Mouse (Mus musculus) frontal cortex, postnatal 25 days (tissue): Measurements from ENCODE around the gene Ccs.
"Not testable (repeated sequence)": the region's sequence is repeated elsewhere in the genome, so short reads cannot be mapped to it uniquely, and the experiment has no call there.

Experiments
- DNase-seq, 2 experiments: peaks; one replicate each; pipeline ENCODE4 v3.0.0; 2022; ENCODE audit warnings: low spot score in 2 of 2

Ccs gene

DNA sequence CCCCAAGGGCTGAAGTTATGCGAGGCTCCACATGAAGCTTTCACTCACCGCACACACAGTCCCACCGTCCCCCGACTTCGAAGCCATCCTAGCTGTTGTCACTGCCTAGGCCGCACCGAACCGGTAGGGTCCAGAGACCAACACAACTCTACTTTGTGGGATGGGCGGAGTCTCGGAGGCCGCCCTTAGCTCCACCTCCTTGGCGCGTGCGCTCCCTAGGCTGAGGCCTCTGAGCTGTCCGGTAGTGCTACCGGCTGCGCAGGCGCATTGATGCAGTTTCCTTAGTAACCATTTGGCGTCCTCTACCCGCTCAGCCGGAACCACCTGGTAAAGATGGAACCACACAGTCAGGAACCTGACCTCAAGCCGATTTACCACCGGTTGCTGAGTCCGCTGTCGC lies at the start of gene Ccs, which contains the start of gene Ccdc87:
Gene Ccs, minus strand, starts transcription at position 184 of the 400 bp plus-strand sequence.
Gene Ccdc87, plus strand, starts transcription at position 218 of the 400 bp plus-strand sequence.
- peak; percentile 88 to 93 for DNase-seq

- DNase-seq = no peak
These were observed 44.8 kb upstream of the Ccs start for GRCm38 (mm10) chr19:4883961-4884360.

DNA sequence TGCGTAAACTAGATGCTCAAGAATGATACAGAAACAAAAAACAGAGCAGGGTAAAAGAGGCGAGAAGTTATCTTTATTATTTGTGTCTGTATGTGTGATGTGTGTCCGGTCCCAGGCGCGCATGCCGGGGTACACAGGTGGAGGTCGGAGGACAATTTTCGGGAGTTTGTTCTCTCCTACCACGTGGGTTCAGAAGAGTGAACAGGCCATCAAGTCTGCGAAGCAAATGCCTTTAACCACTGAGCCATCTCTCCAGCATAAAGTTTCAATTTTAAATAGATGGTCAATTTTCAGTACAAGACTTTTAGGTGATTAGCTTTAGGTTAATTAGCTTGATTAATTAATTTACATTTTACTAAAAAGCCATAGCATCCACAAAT lies 40.2 kb upstream of the Ccs start:
- DNase-seq = no peak

- DNase-seq = peak; percentile 92 to 94
These were observed 39.5 kb upstream of the Ccs start, which contains the start of gene Zdhhc24 for GRCm38 (mm10) chr19:4878405-4879323. TSS of gene Zdhhc24 (plus strand) at chr19:4878668.

- no peak for DNase-seq
These were observed 38.7 kb upstream of the Ccs start, which contains the start of gene Actn3 for GRCm38 (mm10) chr19:4877785-4878184. TSS of gene Actn3 (minus strand) at chr19:4877909.

GRCm38 (mm10) chr19:4876755-4877154 lies 37.6 kb upstream of the Ccs start:
- no peak for DNase-seq

GRCm38 (mm10) chr19:4876241-4876640 lies 37.1 kb upstream of the Ccs start:
- DNase-seq = no peak

GRCm38 (mm10) chr19:4874613-4875012 lies 35.5 kb upstream of the Ccs start:
- DNase-seq = not testable (repeated sequence)

- DNase-seq = no peak
These were observed 26.0 kb upstream of the Ccs start for GRCm38 (mm10) chr19:4865147-4865546.

GRCm38 (mm10) chr19:4863048-4863447 lies 23.9 kb upstream of the Ccs start:
- DNase-seq = no peak

GRCm38 (mm10) chr19:4859081-4859480 lies 19.9 kb upstream of the Ccs start:
- DNase-seq = no peak

- DNase-seq = no peak
These were observed 16.8 kb upstream of the Ccs start for GRCm38 (mm10) chr19:4855951-4856350.

- DNase-seq = no peak
These were observed 16.3 kb upstream of the Ccs start for GRCm38 (mm10) chr19:4855470-4855820.

- DNase-seq = peak; percentile 71 to 84
These were observed 15.7 kb upstream of the Ccs start, which contains the start of gene Ctsf for GRCm38 (mm10) chr19:4854552-4855469. TSS of gene Ctsf (plus strand) at chr19:4855130.

DNA sequence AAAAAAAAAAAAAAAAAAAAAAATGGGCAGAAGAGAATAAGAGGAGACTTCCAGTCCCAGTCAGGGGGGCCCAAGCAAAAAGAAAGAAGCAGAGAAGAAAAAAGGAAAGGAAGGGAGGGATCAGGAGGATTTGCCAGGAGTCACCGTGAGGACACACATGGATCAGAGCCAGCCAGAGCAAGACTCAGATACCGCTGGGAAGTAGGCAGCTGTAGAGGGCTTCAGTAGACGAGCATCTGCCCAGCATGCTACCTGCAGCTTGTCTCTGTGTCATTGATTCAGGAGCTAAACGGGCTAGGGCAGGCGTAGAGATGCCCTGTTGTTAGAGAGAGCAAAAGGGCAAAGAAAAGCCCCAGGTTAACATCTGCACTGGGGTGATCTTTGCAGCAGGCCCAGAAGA lies 11.1 kb upstream of the Ccs start:
- DNase-seq = no peak

DNA sequence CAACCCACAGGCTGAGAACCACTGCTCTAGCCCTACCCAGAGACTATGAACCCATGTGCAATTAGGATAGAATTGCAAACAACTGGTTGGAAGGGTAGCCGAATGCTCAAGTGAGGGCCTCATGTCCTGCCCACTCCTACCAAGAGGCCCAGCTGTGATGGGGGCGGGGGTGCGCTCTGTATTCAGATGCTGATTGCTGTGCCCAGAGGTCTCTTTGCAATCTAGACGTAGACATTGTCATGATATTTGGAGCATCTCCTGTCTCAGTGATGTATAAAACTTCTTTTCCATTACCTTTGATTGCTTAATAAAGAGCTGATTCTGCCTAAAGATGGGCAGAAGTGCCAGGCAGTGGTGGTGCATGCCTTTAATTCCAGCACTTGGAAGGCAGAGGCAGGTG lies 10.7 kb upstream of the Ccs start:
- DNase-seq = no peak

GRCm38 (mm10) chr19:4847490-4847889 lies 8.4 kb upstream of the Ccs start:
- DNase-seq = no peak

GRCm38 (mm10) chr19:4845846-4846245 lies 6.7 kb upstream of the Ccs start:
- DNase-seq = no peak

- DNase-seq = no peak
These were observed 3.5 kb upstream of the Ccs start for GRCm38 (mm10) chr19:4842611-4843010.

DNA sequence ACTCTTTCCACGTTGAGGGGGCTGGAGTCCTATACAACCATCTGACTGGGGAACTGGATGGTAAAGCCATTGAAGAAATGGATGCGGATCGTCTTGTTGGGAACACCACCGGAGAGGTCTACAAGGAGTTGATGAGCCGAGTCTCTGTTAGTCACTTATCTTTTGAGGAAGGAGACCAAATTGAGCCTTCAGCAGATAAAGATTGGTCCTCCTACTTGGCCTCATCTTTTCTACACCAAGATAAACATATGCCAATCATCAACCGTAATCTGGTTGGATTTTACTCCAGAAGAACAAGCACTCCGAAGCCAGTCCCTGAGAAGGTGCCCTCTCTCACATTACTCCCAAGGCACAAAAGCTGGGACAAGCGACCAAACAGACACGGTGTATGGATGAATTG lies 1.7 kb upstream of the Ccs start:
- DNase-seq = no peak

DNA sequence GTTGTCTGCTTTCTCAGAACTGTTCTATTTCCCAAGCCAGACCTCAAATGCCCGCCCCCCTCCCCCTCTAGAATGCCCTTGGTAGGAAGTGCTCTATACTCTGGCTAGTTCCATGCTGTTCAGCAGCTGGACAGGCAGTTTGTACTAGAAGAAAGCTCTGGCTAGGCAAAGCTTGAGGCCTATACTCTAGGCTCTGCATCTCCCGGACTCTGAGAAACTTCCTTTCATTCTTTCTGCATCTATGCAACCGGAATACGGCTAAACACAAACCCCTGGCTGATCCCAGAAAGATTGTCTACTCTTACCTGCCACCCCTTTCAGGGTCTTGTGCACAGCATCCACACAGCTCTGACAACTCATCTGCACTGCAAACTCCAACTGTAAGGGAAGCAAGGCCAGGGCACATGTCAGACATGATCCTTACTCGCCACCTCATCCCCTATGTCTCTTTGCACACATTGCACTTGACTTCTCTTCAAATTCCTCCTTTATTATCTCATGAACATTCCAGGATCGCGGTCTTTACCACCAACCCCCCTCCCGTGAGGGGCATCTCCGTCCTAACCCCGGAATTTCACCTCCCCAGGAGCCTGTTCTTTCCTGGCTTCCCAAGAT lies 499 bp downstream of the Ccs start:
- DNase-seq = no peak

- no peak for DNase-seq
These were observed 2.1 kb downstream of the Ccs start for GRCm38 (mm10) chr19:4837049-4837448.
